Mouse (Mus musculus): Measurements from ENCODE around the gene Thap4. TPM values are rescaled to one million over a fixed set of nuclear protein-coding genes. Genes with fewer than 3 reads are reported as not detected.

Gene Thap4
- polyA plus RNA-seq, 1 experiment from 2014 or later, result 43.0 TPM

- no peak for ATAC-seq (ENCODE audit: low read depth)
- H3K27ac ChIP-seq (ENCODE audit: low read depth, low read length), result no peak overlapping the region
- WGBS, result 86% methylated on average over 9 of the region's 9 CpGs
- no peak overlapping the region for H3K9ac ChIP-seq (replicated peaks; ENCODE audit: low read depth, low read length)
- H3K4me1 ChIP-seq (ENCODE audit: control insufficient read depth, insufficient read depth, low read length), result no peaks in the 10 kb centered on the region
- H3K27me3 ChIP-seq (ENCODE audit: control insufficient read depth, insufficient read depth, low read length), result no peaks in the 10 kb centered on the region
- H3K36me3 ChIP-seq (ENCODE audit: control insufficient read depth, insufficient read depth, low read length), result peaks cover 11% of the 10 kb centered on the region; the same call in 1 of the 2 replicates
- H3K4me2 ChIP-seq (ENCODE audit: low read depth, low read length), result no peak overlapping the region
- H3K4me3 ChIP-seq (ENCODE audit: low read depth, low read length), result no peak overlapping the region
- no peaks in the 10 kb centered on the region for H3K9me3 ChIP-seq (ENCODE audit: control insufficient read depth, low read length)
Observed at GRCm38 (mm10) chr1:93704341-93704740, 50.3 kb downstream of the Thap4 start.

GRCm38 (mm10) chr1:93703472-93704048 is 51.1 kb downstream of the Thap4 start:
- Histone ChIP-seq H3K4me2 (ENCODE audit: low read depth, low read length) (no peak overlapping the region), H3K9ac (replicated peaks; ENCODE audit: low read depth, low read length) (no peak overlapping the region), H3K36me3 (ENCODE audit: control insufficient read depth, insufficient read depth, low read length) (peaks cover 11% of the 10 kb centered on the region; the same call in 1 of the 2 replicates), H3K9me3 (ENCODE audit: control insufficient read depth, low read length) (no peaks in the 10 kb centered on the region), H3K27ac (ENCODE audit: low read depth, low read length) (no peak overlapping the region), H3K4me3 (ENCODE audit: low read depth, low read length) (no peak overlapping the region), H3K4me1 (ENCODE audit: control insufficient read depth, insufficient read depth, low read length) (no peaks in the 10 kb centered on the region), H3K27me3 (ENCODE audit: control insufficient read depth, insufficient read depth, low read length) (no peaks in the 10 kb centered on the region)
- ATAC-seq (ENCODE audit: low read depth), result no peak
- 93% methylated on average over 10 of the region's 10 CpGs for WGBS

- H3K4me2 ChIP-seq (ENCODE audit: low read depth, low read length), result no peak overlapping the region
- H3K9ac ChIP-seq (replicated peaks; ENCODE audit: low read depth, low read length), result no peak overlapping the region
- H3K27me3 ChIP-seq (ENCODE audit: control insufficient read depth, insufficient read depth, low read length), result no peaks in the 10 kb centered on the region
- no peak overlapping the region for H3K27ac ChIP-seq (ENCODE audit: low read depth, low read length)
- 89% methylated on average over 1 of the region's 1 CpGs for WGBS
- H3K9me3 ChIP-seq (ENCODE audit: control insufficient read depth, low read length), result no peaks in the 10 kb centered on the region
- H3K4me1 ChIP-seq (ENCODE audit: control insufficient read depth, insufficient read depth, low read length), result no peaks in the 10 kb centered on the region
- no peak for ATAC-seq (ENCODE audit: low read depth)
- no peak overlapping the region for H3K4me3 ChIP-seq (ENCODE audit: low read depth, low read length)
- peaks cover 11% of the 10 kb centered on the region; the same call in 1 of the 2 replicates for H3K36me3 ChIP-seq (ENCODE audit: control insufficient read depth, insufficient read depth, low read length)
Observed at GRCm38 (mm10) chr1:93702106-93702505, 52.6 kb downstream of the Thap4 start.

GRCm38 (mm10) chr1:93699159-93699558 is 55.5 kb downstream of the Thap4 start:
- H3K27me3 ChIP-seq (ENCODE audit: control insufficient read depth, insufficient read depth, low read length), result no peaks in the 10 kb centered on the region
- H3K4me1 ChIP-seq (ENCODE audit: control insufficient read depth, insufficient read depth, low read length), result no peaks in the 10 kb centered on the region
- no peak overlapping the region for H3K4me3 ChIP-seq (ENCODE audit: low read depth, low read length)
- no peak for ATAC-seq (ENCODE audit: low read depth)
- peaks cover 3% of the 10 kb centered on the region; the same call in 1 of the 2 replicates for H3K36me3 ChIP-seq (ENCODE audit: control insufficient read depth, insufficient read depth, low read length)
- H3K4me2 ChIP-seq (ENCODE audit: low read depth, low read length), result no peak overlapping the region
- no peak overlapping the region for H3K27ac ChIP-seq (ENCODE audit: low read depth, low read length)
- H3K9ac ChIP-seq (replicated peaks; ENCODE audit: low read depth, low read length), result no peak overlapping the region
- 78% methylated on average over 4 of the region's 4 CpGs for WGBS
- H3K9me3 ChIP-seq (ENCODE audit: control insufficient read depth, low read length), result no peaks in the 10 kb centered on the region

GRCm38 (mm10) chr1:93697317-93697716 is 57.3 kb downstream of the Thap4 start:
- Histone ChIP-seq H3K27me3 (ENCODE audit: control insufficient read depth, insufficient read depth, low read length) (no peaks in the 10 kb centered on the region), H3K27ac (ENCODE audit: low read depth, low read length) (no peak overlapping the region), H3K36me3 (ENCODE audit: control insufficient read depth, insufficient read depth, low read length) (no peaks in the 10 kb centered on the region), H3K9ac (replicated peaks; ENCODE audit: low read depth, low read length) (no peak overlapping the region), H3K4me1 (ENCODE audit: control insufficient read depth, insufficient read depth, low read length) (no peaks in the 10 kb centered on the region), H3K4me3 (ENCODE audit: low read depth, low read length) (no peak overlapping the region), H3K9me3 (ENCODE audit: control insufficient read depth, low read length) (no peaks in the 10 kb centered on the region), H3K4me2 (ENCODE audit: low read depth, low read length) (no peak overlapping the region)
- 21% methylated on average over 3 of the region's 3 CpGs for WGBS
- ATAC-seq (ENCODE audit: low read depth), result no peak

- H3K4me2 ChIP-seq (ENCODE audit: low read depth, low read length), result no peak overlapping the region
- 89% methylated on average over 6 of the region's 6 CpGs for WGBS
- H3K27me3 ChIP-seq (ENCODE audit: control insufficient read depth, insufficient read depth, low read length), result no peaks in the 10 kb centered on the region
- no peak overlapping the region for H3K27ac ChIP-seq (ENCODE audit: low read depth, low read length)
- no peak for ATAC-seq (ENCODE audit: low read depth)
- H3K36me3 ChIP-seq (ENCODE audit: control insufficient read depth, insufficient read depth, low read length), result no peaks in the 10 kb centered on the region
- no peak overlapping the region for H3K4me3 ChIP-seq (ENCODE audit: low read depth, low read length)
- H3K9me3 ChIP-seq (ENCODE audit: control insufficient read depth, low read length), result no peaks in the 10 kb centered on the region
- no peaks in the 10 kb centered on the region for H3K4me1 ChIP-seq (ENCODE audit: control insufficient read depth, insufficient read depth, low read length)
- H3K9ac ChIP-seq (replicated peaks; ENCODE audit: low read depth, low read length), result no peak overlapping the region
Observed at GRCm38 (mm10) chr1:93694966-93695365, 59.7 kb downstream of the Thap4 start.

- no peaks in the 10 kb centered on the region for H3K4me1 ChIP-seq (ENCODE audit: control insufficient read depth, insufficient read depth, low read length)
- no peak for ATAC-seq (ENCODE audit: low read depth)
- H3K36me3 ChIP-seq (ENCODE audit: control insufficient read depth, insufficient read depth, low read length), result no peaks in the 10 kb centered on the region
- no peak overlapping the region for H3K4me3 ChIP-seq (ENCODE audit: low read depth, low read length)
- no peak overlapping the region for H3K9ac ChIP-seq (replicated peaks; ENCODE audit: low read depth, low read length)
- H3K9me3 ChIP-seq (ENCODE audit: control insufficient read depth, low read length), result no peaks in the 10 kb centered on the region
- WGBS, result 97% methylated on average over 9 of the region's 10 CpGs
- H3K27ac ChIP-seq (ENCODE audit: low read depth, low read length), result no peak overlapping the region
- no peak overlapping the region for H3K4me2 ChIP-seq (ENCODE audit: low read depth, low read length)
- no peaks in the 10 kb centered on the region for H3K27me3 ChIP-seq (ENCODE audit: control insufficient read depth, insufficient read depth, low read length)
Observed at GRCm38 (mm10) chr1:93693943-93694342, 60.7 kb downstream of the Thap4 start.

GRCm38 (mm10) chr1:93693502-93693901 is 61.2 kb downstream of the Thap4 start:
- no peak for ATAC-seq (ENCODE audit: low read depth)
- WGBS, result 88% methylated on average over 3 of the region's 3 CpGs
- H3K4me1 ChIP-seq (ENCODE audit: control insufficient read depth, insufficient read depth, low read length), result no peaks in the 10 kb centered on the region

GRCm38 (mm10) chr1:93692773-93693172 is 61.9 kb downstream of the Thap4 start:
- no peak overlapping the region for H3K9ac ChIP-seq (replicated peaks; ENCODE audit: low read depth, low read length)
- no peaks in the 10 kb centered on the region for H3K36me3 ChIP-seq (ENCODE audit: control insufficient read depth, insufficient read depth, low read length)
- H3K27ac ChIP-seq (ENCODE audit: low read depth, low read length), result no peak overlapping the region
- H3K4me1 ChIP-seq (ENCODE audit: control insufficient read depth, insufficient read depth, low read length), result 0 out of 2 replicates have a peak, but pooled peaks cover 2% of the 10 kb centered on the region
- WGBS, result 97% methylated on average over 9 of the region's 9 CpGs
- no peaks in the 10 kb centered on the region for H3K27me3 ChIP-seq (ENCODE audit: control insufficient read depth, insufficient read depth, low read length)
- no peak overlapping the region for H3K4me3 ChIP-seq (ENCODE audit: low read depth, low read length)
- H3K9me3 ChIP-seq (ENCODE audit: control insufficient read depth, low read length), result no peaks in the 10 kb centered on the region
- no peak overlapping the region for H3K4me2 ChIP-seq (ENCODE audit: low read depth, low read length)
- no peak for ATAC-seq (ENCODE audit: low read depth)

More at GRCm38 (mm10) chr1:93693502-93693901, 61.2 kb downstream of the Thap4 start:
- Histone ChIP-seq H3K9me3 (ENCODE audit: control insufficient read depth, low read length) (no peaks in the 10 kb centered on the region), H3K4me2 (ENCODE audit: low read depth, low read length) (no peak overlapping the region), H3K27me3 (ENCODE audit: control insufficient read depth, insufficient read depth, low read length) (no peaks in the 10 kb centered on the region), H3K4me3 (ENCODE audit: low read depth, low read length) (no peak overlapping the region), H3K9ac (replicated peaks; ENCODE audit: low read depth, low read length) (no peak overlapping the region), H3K27ac (ENCODE audit: low read depth, low read length) (no peak overlapping the region), H3K36me3 (ENCODE audit: control insufficient read depth, insufficient read depth, low read length) (no peaks in the 10 kb centered on the region)

All from neural tube, embryonic 14.5 days (tissue).